Mouse (Mus musculus) hindbrain, embryonic 16.5 days (tissue): ENCODE measurements at regions not wholly inside any gene's neighbourhood (a gene's known extent, or its start where the extent isn't known, plus 50 kb on each side); places are given as distances from the start of the nearest gene placed in this dataset.

Experiments used
- ATAC-seq: fragments of 200-750 bp; cut with Nextera tagmentation; 2 replicates; pipeline ENCODE4 v1.8.0; 2017; ENCODE audit warnings: moderate TSS enrichment, moderate library complexity
- H3K27ac ChIP-seq: fragments of 300-500 bp; sonication (generic); 2 replicates; pipeline ENCODE4 v1.5.1; 2014; ENCODE audit warnings: low read depth, mild to moderate bottlenecking, control low read depth, low read length, moderate library complexity
- H3K27me3 ChIP-seq: fragments of 300-500 bp; sonication (generic); replicated peaks from 2 replicates; pipeline ENCODE4 v1.6.1; 2014; ENCODE audit warnings: low read length; ENCODE audit not compliant: control insufficient read depth, insufficient read depth
- H3K36me3 ChIP-seq: fragments of 300-500 bp; sonication (generic); 2 replicates; pipeline ENCODE4 v1.6.1; 2014; ENCODE audit warnings: mild to moderate bottlenecking, low read length, moderate library complexity, mixed read lengths; ENCODE audit not compliant: control insufficient read depth, insufficient read depth
- H3K4me1 ChIP-seq: fragments of 300-500 bp; sonication (generic); 2 replicates; pipeline ENCODE4 v1.6.1; 2014; ENCODE audit warnings: low read depth, low read length; ENCODE audit not compliant: control insufficient read depth, insufficient read depth
- H3K4me2 ChIP-seq: fragments of 300-500 bp; sonication (generic); 2 replicates; pipeline ENCODE4 v1.6.1; 2014; ENCODE audit warnings: mild to moderate bottlenecking, low read length, control low read depth, moderate library complexity
- H3K4me3 ChIP-seq: fragments of 300-500 bp; sonication (generic); 2 replicates; pipeline ENCODE4 v1.5.1; 2014; ENCODE audit warnings: mild to moderate bottlenecking, low read length, control low read depth, moderate library complexity
- H3K9ac ChIP-seq: fragments of 300-500 bp; sonication (generic); 2 replicates; pipeline ENCODE4 v1.6.1; 2014; ENCODE audit warnings: low read depth, mild to moderate bottlenecking, control low read depth, low read length, moderate library complexity
- H3K9me3 ChIP-seq: fragments of 300-500 bp; sonication (generic); 2 replicates; pipeline ENCODE4 v1.6.1; 2014; ENCODE audit warnings: mild to moderate bottlenecking, low read length, moderate library complexity; ENCODE audit not compliant: control insufficient read depth
- WGBS: fragments of 180-500 bp; shearing (Covaris S2); extraction: QIAGEN DNeasy Blood & Tissue Kit; methylation state at CpG from one replicate; pipeline ENCODE4 v1.1.7; 2014; 5-methylcytosine and 5-hydroxymethylcytosine counted together

DNA sequence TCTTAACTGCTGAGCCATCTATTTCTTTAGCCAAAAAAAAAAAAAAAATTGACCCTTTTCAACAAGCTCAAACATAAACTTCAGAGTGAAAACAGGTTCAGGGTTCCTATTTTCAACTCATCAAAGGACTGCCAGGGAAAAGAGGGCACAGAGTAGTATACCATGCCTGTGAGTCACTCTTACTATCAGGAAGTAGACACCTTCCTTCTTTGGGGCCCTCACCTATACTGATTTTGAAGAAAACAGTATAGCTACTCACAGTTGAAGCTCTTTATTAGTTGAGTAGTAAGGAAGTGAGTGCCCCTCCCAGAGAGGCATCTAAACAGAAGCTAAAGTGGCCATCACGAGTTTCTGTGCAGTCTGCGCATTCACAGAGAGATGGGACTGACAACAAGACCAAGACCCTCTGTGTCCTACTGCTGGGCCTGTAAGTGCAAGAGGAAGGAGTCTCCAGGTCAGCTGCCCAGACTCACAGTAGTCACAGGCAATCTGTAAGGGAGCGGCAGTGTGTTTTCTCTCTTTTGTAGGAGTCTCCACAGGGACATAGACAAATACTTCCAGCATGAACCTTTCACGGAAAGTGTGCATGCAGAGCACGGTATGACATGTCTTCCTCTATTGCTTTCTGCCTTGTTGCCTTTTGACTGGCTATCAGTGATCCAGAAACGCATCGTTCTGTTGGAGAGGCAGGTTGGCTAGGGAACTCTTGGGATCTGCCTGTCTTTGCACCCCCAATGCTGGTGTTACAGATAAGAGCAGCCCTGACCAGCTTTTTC, 303.8 kb upstream of the Zmiz1 start:
- Histone ChIP-seq H3K4me1 (peaks cover 7% of the 10 kb centered on the region), H3K9me3 (no peaks in the 10 kb centered on the region), H3K27ac (no peak overlapping the region), H3K4me2 (no peak overlapping the region), H3K9ac (no peak overlapping the region), H3K27me3 (no peaks in the 10 kb centered on the region), H3K4me3 (no peak overlapping the region), H3K36me3 (no peaks in the 10 kb centered on the region)
- WGBS = 60% methylated on average over 7 of the region's 7 CpGs
- no peak for ATAC-seq

DNA sequence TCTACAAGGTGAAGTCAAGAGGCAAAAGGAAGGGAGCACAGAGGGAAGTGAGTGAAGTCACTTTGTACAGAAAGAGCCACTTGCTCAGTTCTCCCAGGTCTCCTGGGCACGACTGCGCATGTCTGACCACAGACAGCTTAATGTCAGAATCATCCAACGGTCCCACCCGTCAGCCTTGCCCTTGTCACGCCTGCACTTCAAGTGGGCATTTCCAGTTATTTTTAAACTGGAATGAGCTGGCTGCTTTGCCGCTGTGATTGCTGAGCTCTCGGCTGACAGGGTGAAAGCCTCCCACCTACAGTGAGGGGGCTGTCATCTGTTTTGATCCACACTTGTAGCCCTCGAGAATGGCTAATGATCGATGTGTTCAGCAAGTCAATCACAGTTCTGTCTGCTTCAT, 302.8 kb upstream of the Zmiz1 start:
- 56% methylated on average over 9 of the region's 9 CpGs for WGBS
- H3K27ac ChIP-seq = peak overlapping the region; percentile 45; the same call in 1 of the 2 replicates

DNA sequence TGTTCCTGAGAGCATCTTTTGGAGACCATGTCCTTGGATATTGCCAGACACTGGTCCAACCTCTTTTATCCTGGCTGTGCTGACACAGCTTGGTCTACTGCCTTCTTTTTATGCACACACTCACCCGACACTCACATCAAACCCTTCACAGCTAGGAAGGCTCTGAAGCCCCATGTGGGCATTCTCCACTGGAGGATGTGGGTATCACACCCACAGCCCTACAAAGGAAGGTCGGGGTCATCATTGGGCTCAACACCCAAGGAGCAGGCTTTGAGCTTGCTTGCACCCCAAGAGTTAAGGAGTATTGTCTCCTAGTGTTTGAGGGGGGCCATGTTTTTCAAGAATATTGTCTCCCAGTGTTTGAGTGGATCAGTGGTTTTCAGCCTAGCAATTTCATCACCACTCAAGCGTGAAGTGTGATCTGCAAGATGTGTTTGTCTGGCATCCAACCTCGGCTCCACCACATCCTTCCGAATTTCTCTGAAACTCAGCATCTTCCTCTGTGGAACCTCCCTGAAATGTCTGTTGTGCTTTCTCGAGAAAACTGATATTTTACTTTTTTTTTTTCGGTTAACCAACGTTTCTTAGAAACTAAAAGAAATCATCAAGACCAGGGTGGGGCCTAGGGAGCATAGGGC, 297.2 kb upstream of the Zmiz1 start:
- Histone ChIP-seq H3K9ac (no peak overlapping the region), H3K9me3 (no peaks in the 10 kb centered on the region), H3K4me2 (no peak overlapping the region), H3K27me3 (no peaks in the 10 kb centered on the region), H3K36me3 (no peaks in the 10 kb centered on the region), H3K4me1 (no peaks in the 10 kb centered on the region), H3K4me3 (no peak overlapping the region), H3K27ac (no peak overlapping the region)
- WGBS = 84% methylated on average over 8 of the region's 8 CpGs
- ATAC-seq = no peak

More for the DNA sequence above, 302.8 kb upstream of the Zmiz1 start:
- Histone ChIP-seq H3K9ac (no peak overlapping the region), H3K4me1 (peaks cover 7% of the 10 kb centered on the region), H3K4me2 (no peak overlapping the region), H3K4me3 (no peak overlapping the region), H3K27me3 (no peaks in the 10 kb centered on the region), H3K9me3 (no peaks in the 10 kb centered on the region), H3K36me3 (no peaks in the 10 kb centered on the region)
- no peak for ATAC-seq

DNA sequence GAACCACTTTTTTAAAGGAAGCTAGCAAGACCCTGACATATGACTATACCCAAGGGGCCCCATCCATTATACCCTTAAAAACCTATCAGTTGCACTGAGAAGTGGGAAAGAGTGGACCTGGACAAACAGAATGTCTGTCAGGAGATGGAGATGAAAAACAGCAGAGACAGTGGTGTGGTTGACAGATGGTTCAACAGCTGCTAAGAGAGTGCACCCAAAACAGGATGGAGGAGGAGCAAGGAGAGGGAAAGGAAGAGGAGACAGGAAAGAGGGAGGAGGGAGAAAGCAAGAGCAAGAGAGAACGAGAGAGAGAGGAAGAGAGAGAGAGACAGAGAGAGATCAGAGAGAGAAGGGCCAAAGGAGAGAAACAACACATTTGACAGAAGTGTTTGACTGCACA, 292.8 kb upstream of the Zmiz1 start:
- Histone ChIP-seq H3K4me2 (no peak overlapping the region), H3K4me3 (no peak overlapping the region), H3K4me1 (peaks cover 5% of the 10 kb centered on the region), H3K27me3 (no peaks in the 10 kb centered on the region), H3K36me3 (no peaks in the 10 kb centered on the region), H3K27ac (no peak overlapping the region), H3K9me3 (no peaks in the 10 kb centered on the region), H3K9ac (no peak overlapping the region)
- no peak for ATAC-seq
- WGBS = 33% methylated on average over 1 of the region's 1 CpGs

DNA sequence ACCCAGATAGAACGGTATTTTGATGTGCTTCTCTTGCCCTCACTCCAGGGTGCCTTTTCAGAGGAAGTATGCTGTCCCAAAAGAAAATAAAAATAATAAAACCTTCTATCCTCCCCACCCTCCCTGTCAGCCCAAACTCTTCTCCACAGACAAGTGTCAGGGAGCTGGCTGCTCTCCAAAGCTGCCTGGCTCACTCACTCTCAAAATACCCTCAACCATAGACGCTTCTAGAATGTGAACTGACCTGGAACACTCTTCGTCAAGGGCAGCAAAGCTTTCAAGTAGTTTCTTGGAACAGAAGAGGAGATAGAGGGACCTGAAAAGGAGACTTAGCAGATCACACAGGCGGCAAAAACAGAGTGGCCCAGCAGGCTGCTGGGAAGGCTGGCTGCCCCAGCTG, 291.4 kb upstream of the Zmiz1 start:
- no peaks in the 10 kb centered on the region for H3K27me3 ChIP-seq
- H3K9me3 ChIP-seq = no peaks in the 10 kb centered on the region
- H3K36me3 ChIP-seq = no peaks in the 10 kb centered on the region
- H3K4me1 ChIP-seq = peaks cover 5% of the 10 kb centered on the region
- H3K4me3 ChIP-seq = no peak overlapping the region
- no peak overlapping the region for H3K4me2 ChIP-seq
- 45% methylated on average over 4 of the region's 4 CpGs for WGBS
- no peak for ATAC-seq
- no peak overlapping the region for H3K27ac ChIP-seq
- no peak overlapping the region for H3K9ac ChIP-seq

DNA sequence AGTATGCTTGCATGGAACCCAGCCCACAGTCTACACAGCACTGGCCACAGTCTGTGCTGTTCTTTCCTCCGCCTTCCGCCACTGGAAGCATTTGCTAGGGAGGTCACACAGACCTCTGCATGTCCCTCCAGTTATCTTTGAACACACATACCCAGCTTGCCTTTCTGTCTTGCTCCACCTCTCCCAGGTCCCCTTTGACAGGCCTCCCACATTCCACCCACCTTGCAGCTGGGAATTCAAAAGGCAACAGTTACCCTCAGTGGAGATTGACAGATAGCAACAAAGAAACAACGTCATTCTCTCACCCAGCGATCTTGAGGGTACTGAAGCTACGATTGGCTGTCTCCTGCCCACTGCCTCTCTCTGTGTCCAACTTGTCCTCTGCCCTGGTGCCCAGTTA, 290.7 kb upstream of the Zmiz1 start:
- Histone ChIP-seq H3K36me3 (no peaks in the 10 kb centered on the region), H3K4me3 (no peak overlapping the region), H3K27me3 (no peaks in the 10 kb centered on the region), H3K4me2 (no peak overlapping the region), H3K9ac (no peak overlapping the region), H3K27ac (no peak overlapping the region), H3K4me1 (peaks cover 5% of the 10 kb centered on the region), H3K9me3 (no peaks in the 10 kb centered on the region)
- ATAC-seq = no peak
- WGBS = 58% methylated on average over 5 of the region's 5 CpGs

DNA sequence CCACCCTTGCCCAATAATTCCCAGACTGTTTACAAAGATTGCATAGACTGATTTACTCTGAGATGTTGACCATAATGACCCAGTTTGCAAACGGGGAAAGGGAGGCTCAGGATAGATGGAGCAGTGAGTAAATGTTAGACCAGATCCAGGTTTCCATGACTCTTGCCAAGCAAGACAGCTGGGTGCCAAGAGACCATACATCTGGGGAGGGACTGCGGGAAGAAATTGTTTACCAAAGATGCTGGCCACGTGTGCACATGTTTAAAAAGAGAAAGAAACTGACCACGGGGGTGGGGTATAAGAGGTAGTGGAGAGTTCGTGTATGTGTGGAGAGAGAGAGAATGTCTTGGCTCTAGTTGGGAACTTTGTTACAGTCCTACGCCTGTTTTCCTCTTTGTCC, 285.7 kb upstream of the Zmiz1 start:
- WGBS = 72% methylated on average over 6 of the region's 6 CpGs
- H3K4me2 ChIP-seq = no peak overlapping the region

DNA sequence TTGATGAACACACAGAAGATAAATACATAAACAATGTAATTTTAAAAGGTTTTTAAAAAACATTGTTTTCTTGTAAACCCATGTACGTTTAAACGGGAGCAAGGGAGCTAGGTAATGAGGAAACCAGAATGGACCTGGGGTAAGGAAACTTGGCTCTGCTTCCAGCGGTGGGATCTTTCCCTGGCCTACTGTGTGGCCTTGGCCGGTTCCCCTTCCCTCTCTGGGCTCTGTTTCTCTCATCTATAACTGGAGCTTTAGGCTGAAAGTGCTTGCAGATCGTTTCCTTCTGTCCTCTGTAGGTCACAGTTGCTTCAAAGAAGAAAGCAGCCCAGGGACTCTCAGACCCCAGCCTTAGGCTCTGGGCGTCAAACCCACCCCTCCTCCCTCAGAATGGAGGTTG, 285.1 kb upstream of the Zmiz1 start:
- Histone ChIP-seq H3K9ac (no peak overlapping the region), H3K4me2 (no peak overlapping the region), H3K36me3 (no peaks in the 10 kb centered on the region), H3K4me1 (no peaks in the 10 kb centered on the region), H3K9me3 (no peaks in the 10 kb centered on the region), H3K27me3 (no peaks in the 10 kb centered on the region), H3K27ac (no peak overlapping the region), H3K4me3 (no peak overlapping the region)
- 76% methylated on average over 6 of the region's 6 CpGs for WGBS
- no peak for ATAC-seq

More for the DNA sequence above, 285.7 kb upstream of the Zmiz1 start:
- Histone ChIP-seq H3K27ac (no peak overlapping the region), H3K9me3 (no peaks in the 10 kb centered on the region), H3K27me3 (no peaks in the 10 kb centered on the region), H3K4me3 (no peak overlapping the region), H3K9ac (no peak overlapping the region), H3K36me3 (no peaks in the 10 kb centered on the region), H3K4me1 (no peaks in the 10 kb centered on the region)
- no peak for ATAC-seq

DNA sequence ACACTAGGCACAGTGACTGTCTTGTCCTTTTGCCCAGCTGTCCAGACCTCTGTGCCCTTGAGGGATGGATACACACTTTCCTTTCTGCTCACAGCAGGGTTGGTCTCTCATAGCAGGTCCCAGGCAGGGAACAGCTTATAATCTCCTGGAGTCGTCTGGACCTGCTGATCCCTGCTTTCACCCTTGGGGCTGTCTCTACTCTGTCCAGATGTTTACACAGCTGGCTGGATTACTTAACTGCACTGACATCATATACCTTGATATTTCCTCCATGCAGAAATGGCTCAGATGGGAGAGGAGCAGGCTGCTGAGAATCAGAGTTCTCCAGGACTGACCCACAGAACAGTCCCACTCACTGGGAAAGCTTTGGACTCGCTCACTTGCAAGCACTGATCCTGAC, 284.6 kb upstream of the Zmiz1 start:
- H3K27me3 ChIP-seq = no peaks in the 10 kb centered on the region
- no peak overlapping the region for H3K27ac ChIP-seq
- no peak overlapping the region for H3K4me3 ChIP-seq
- H3K9ac ChIP-seq = no peak overlapping the region
- no peaks in the 10 kb centered on the region; the same call in 1 of the 2 replicates for H3K4me1 ChIP-seq
- WGBS = 51% methylated on average over 2 of the region's 2 CpGs
- no peak overlapping the region for H3K4me2 ChIP-seq
- no peaks in the 10 kb centered on the region for H3K9me3 ChIP-seq
- no peaks in the 10 kb centered on the region for H3K36me3 ChIP-seq
- no peak for ATAC-seq
